Mouse (Mus musculus) lung, adult 18-20 months (tissue): ENCODE measurements at regions not wholly inside any gene's neighbourhood (a gene's known extent, or its start where the extent isn't known, plus 50 kb on each side); places are given as distances from the start of the nearest gene placed in this dataset.

Experiments
- DNase-seq, 2 experiments: peaks; one replicate each; pipeline ENCODE4 v3.0.0; 2022; ENCODE audit warnings: mixed read lengths in 2 of 2

DNA sequence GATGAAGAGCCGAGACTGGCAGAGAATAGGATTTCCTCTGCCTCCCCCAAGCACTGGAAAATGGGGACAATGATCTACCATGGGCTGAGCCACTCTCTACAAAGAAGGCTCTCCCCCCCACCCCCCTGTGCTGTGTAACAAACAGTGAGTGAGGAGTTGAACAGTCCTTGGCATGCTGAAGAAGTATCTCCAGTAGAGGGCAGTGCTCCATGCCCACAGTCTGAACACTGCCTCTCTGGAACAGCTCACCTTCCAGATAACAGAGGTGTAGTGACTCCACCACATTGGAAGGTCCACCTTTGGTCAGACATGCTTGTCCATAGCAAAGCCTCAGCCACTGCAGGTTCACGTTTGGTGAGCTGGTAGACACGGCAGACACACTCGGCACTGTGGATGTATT, 85.2 kb upstream of the Bach2 start:
- DNase-seq, result peak; percentile 43

DNA sequence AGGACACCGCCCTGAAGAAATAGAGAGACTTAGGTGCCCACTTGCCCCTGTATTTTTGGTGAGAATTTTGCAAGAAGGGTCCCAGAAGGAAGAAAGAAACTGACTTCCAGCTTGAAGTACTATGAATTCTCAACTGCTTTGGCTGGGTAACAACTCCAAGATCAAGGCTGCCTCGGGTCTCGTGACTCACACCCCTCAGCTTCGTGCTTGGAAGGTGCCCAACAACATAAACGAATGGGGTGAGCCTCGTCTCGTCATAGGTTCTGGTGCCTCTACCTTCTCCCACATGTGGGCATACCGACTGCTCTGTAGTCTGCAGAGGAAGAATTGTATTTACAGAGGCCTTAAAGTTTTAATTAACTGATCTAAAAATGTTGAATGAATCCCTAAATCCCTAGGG, 81.6 kb upstream of the Bach2 start:
- DNase-seq, result no peak

- no peak for DNase-seq
Observed at GRCm38 (mm10) chr4:32158451-32158850, 80.2 kb upstream of the Bach2 start.

GRCm38 (mm10) chr4:32158886-32159285, 79.7 kb upstream of the Bach2 start:
- no peak for DNase-seq

DNA sequence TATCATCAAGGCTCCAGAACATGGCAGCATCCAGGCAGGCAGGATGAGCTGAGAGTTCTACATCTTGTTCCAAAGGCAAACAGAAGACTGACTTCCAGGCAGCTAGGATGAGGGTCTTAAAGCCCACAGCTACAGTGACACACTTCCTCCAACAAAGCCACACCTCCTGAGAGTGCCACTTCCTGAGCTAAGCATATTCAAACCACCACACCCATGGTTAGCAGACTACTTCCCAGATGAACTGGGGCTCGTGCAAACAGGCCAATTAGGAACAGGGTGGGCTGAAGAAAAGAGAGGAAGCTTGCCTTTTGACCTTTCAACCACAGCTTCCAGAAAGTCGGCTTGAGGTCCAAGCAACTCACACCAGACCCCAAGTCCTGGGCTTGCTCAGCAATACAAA, 77.8 kb upstream of the Bach2 start:
- DNase-seq, result peak; percentile 25 to 28

- DNase-seq, result no peak
Observed at GRCm38 (mm10) chr4:32161871-32162656, 76.5 kb upstream of the Bach2 start.

GRCm38 (mm10) chr4:32162694-32163240, 75.8 kb upstream of the Bach2 start:
- DNase-seq, result no peak

GRCm38 (mm10) chr4:32164081-32164641, 74.4 kb upstream of the Bach2 start:
- DNase-seq, result no peak

DNA sequence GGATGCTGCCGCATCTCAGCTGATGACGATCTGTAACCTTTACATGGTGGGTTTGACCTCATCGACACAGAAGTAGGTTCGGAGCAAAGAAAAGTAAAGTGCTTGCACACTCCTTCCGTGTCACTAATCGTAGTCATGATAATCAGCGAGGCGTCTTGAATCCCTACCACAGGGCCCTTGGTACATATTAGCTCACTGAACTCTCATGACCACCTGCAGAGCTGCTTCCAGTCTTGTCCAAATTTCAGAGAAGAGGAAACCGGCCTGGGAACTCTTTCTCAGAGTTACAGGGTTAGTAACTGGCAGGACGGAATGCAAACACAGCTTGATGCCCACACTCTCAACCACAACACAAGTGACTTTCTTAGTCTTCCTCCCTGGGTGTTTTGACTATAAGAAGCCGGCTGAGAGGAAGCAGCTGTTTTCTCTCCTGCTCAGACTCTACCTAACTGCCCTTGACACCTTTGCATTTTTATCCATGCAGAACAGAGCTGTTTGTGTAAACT, 73.8 kb upstream of the Bach2 start:
- DNase-seq, result no peak

- DNase-seq, result no peak
Observed at GRCm38 (mm10) chr4:32165918-32166528, 72.6 kb upstream of the Bach2 start.

- no peak for DNase-seq
Observed at GRCm38 (mm10) chr4:32167151-32167550, 71.5 kb upstream of the Bach2 start.

- DNase-seq, result no peak
Observed at GRCm38 (mm10) chr4:32170106-32170459, 68.5 kb upstream of the Bach2 start.

- no peak for DNase-seq
Observed at GRCm38 (mm10) chr4:32170460-32171192, 68.0 kb upstream of the Bach2 start.

DNA sequence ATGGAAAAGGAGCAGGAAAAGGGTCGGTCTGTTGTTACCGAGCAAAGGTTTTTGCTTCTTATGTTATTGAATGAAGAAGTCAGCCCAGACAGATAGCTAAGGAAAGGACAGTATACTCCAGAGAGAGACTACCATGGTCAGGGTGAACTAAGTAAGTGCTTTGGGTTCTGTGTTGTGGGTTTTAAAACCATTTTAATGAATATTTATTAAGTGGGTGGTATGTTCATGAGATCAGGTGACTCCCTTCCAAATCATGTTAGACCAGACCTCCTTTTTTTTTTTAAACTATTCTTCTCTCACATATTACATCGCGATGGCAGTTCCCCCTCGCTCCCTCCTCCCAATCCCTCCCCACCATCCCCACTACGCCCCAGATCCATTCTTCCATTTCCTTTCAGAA, 67.3 kb upstream of the Bach2 start:
- DNase-seq, result no peak

DNA sequence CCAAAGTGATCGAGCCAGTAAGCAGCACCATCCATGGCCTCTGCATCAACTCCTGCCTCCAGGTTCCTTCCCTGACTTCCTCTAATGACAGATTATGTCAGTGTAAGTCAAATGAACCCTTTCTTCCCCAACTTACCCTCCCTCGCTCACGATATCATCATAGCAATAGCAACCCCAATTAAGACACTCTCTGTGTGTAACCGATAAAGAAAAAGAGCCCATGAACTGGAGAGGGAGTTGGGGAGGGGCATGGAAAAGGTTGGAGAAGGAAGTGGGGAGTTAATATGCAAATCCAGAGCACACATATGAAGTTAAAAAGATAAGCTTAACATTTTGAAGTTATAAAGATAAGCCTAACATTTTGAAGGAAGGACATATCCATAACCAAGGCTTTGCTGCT, 65.6 kb upstream of the Bach2 start:
- no peak for DNase-seq

GRCm38 (mm10) chr4:32174771-32175170, 63.8 kb upstream of the Bach2 start:
- no peak for DNase-seq

- DNase-seq, result no peak
Observed at GRCm38 (mm10) chr4:32175231-32175630, 63.4 kb upstream of the Bach2 start.

- DNase-seq, result no peak
Observed at GRCm38 (mm10) chr4:32175853-32176448, 62.7 kb upstream of the Bach2 start.

DNA sequence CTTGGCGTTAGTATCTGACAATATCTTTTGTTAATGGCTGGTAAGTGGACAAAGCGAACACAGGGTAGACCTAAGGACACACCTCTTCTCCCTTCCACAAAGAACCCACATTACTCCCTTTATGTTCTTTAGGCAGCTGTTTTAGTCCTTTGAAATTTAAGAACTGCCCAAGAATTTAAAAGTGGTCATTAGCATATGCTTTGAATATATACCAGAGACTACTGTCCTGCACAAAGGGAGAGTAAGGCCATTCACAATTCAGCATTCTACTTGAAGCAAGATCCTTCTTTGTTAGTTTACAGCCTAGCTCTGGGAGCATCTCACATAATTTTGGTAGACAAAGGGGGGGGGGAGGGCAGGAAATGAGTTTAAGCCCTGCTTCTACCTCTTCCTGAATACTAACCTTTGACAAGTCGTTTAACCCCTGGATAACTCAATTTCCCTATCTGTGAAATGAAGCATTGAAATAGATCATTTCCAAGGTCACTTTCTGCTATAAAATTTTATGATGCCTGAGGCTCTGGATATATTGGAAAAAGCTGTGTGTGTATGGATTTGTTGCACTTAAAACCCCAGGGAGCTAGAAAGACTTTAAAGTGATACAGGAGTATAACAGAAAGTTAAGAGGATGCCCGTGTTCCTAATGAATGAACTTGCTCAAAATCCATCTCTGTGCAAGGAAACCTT, 62.0 kb upstream of the Bach2 start:
- no peak for DNase-seq

- no peak for DNase-seq
Observed at GRCm38 (mm10) chr4:32177933-32178639, 60.5 kb upstream of the Bach2 start.

DNA sequence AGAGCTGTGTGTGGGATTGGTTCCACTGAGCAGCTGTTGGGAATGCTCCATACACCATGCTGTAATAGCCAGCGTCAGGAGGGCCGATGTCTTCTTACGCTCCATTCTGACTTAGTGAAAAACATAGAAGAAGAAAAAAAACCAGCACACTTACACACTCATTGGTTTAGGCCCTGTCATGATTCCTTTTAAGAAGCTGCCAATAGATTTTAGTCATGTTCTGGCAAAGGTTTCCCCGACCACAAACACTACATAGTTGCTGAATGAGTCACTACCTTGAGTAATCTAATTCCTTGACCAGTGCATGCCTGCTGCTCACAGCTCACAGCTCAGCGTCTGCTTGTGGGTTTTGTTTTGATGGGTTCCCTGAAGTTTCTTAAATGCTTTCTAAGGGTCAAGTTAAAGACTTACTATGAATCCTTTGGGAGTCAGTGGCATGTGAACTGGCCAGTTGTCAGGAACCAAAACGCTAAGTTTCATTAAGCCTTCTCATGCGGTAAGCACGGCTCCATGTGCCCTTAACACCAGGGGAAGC, 58.8 kb upstream of the Bach2 start:
- DNase-seq, result peak; percentile 57 to 84
